Mouse (Mus musculus): ENCODE results near the gene Kitl. TPM values are rescaled to one million over a fixed set of nuclear protein-coding genes. Genes with fewer than 3 reads are reported as not detected.
A peak's percentile ranks its signal among the peaks of the same experiment; 100 is the strongest.

The Kitl gene
- polyA plus RNA-seq (2015; fragmentation: Nextera tagmentation; extraction: Ambion mirVana) = 67.0 and 99.2 TPM in 2 replicates

- H3K9ac ChIP-seq (ENCODE audit: low read depth, low read length) = peak within 1 kb of the TSS; percentile 76
- peaks cover 11% of the 10 kb centered on the region for H3K4me1 ChIP-seq (ENCODE audit: control insufficient read depth, insufficient read depth, low read length)
- H3K4me2 ChIP-seq (ENCODE audit: low read length) = peak within 1 kb of the TSS; percentile 95
- H3K27me3 ChIP-seq (ENCODE audit: control insufficient read depth, insufficient read depth, low read depth, low read length) = peaks cover 37% of the 10 kb centered on the region
- no peaks in the 10 kb centered on the region for H3K36me3 ChIP-seq (ENCODE audit: control insufficient read depth, insufficient read depth, low read length)
- under 1% methylated on average over 68 of the region's 70 CpGs for WGBS
- H3K27ac ChIP-seq (ENCODE audit: low read length) = peak within 1 kb of the TSS; percentile 75
- ATAC-seq = peak; percentile 88
- H3K9me3 ChIP-seq (replicated peaks; ENCODE audit: control insufficient read depth, low read length, poor library complexity, severe bottlenecking) = no peaks in the 10 kb centered on the region
- H3K4me3 ChIP-seq (ENCODE audit: low read depth, low read length) = peak within 1 kb of the TSS; percentile 78
These were observed at the start of gene Kitl for GRCm38 (mm10) chr10:100015370-100016325. Gene Kitl (plus strand): TSS chr10:100015630.

DNA sequence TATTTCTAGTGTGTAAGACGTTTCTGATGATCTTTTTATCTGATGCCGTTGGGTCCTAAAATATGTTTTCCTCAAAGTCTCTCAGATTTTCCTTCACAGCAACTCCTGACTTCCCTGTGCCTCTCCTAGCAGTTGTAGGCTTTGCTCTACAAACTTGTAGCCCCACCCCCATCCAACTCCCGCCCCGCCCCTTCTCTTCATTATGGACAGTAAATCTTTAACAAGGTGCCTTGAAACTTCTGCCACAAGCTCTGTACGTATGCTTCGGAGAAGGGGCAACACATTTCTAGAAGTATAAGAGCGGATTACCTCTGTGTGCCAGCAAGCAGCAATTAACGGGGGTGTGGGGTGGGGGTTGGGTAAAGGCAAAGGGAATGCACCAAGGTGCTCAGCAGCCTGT, 42.6 kb upstream of the Kitl start:
- Histone ChIP-seq H3K4me3 (ENCODE audit: low read depth, low read length) (no peak overlapping the region), H3K36me3 (ENCODE audit: control insufficient read depth, insufficient read depth, low read length) (no peaks in the 10 kb centered on the region), H3K9me3 (replicated peaks; ENCODE audit: control insufficient read depth, low read length, poor library complexity, severe bottlenecking) (no peaks in the 10 kb centered on the region), H3K9ac (ENCODE audit: low read depth, low read length) (no peak overlapping the region), H3K27ac (ENCODE audit: low read length) (no peak overlapping the region), H3K27me3 (ENCODE audit: control insufficient read depth, insufficient read depth, low read depth, low read length) (no peaks in the 10 kb centered on the region), H3K4me1 (ENCODE audit: control insufficient read depth, insufficient read depth, low read length) (no peaks in the 10 kb centered on the region), H3K4me2 (ENCODE audit: low read length) (no peak overlapping the region)
- ATAC-seq = no peak
- 72% methylated on average over 8 of the region's 8 CpGs for WGBS

GRCm38 (mm10) chr10:99980096-99980495, 35.3 kb upstream of the Kitl start:
- Histone ChIP-seq H3K27me3 (ENCODE audit: control insufficient read depth, insufficient read depth, low read depth, low read length) (no peaks in the 10 kb centered on the region), H3K9me3 (replicated peaks; ENCODE audit: control insufficient read depth, low read length, poor library complexity, severe bottlenecking) (no peaks in the 10 kb centered on the region), H3K36me3 (ENCODE audit: control insufficient read depth, insufficient read depth, low read length) (no peaks in the 10 kb centered on the region), H3K4me2 (ENCODE audit: low read length) (no peak overlapping the region), H3K9ac (ENCODE audit: low read depth, low read length) (no peak overlapping the region), H3K4me3 (ENCODE audit: low read depth, low read length) (no peak overlapping the region), H3K27ac (ENCODE audit: low read length) (no peak overlapping the region), H3K4me1 (ENCODE audit: control insufficient read depth, insufficient read depth, low read length) (no peaks in the 10 kb centered on the region)
- WGBS = 76% methylated on average over 3 of the region's 3 CpGs
- ATAC-seq = no peak

- ATAC-seq = no peak
- Histone ChIP-seq H3K4me2 (ENCODE audit: low read length) (no peak overlapping the region), H3K9me3 (replicated peaks; ENCODE audit: control insufficient read depth, low read length, poor library complexity, severe bottlenecking) (no peaks in the 10 kb centered on the region), H3K36me3 (ENCODE audit: control insufficient read depth, insufficient read depth, low read length) (no peaks in the 10 kb centered on the region), H3K27ac (ENCODE audit: low read length) (no peak overlapping the region), H3K4me1 (ENCODE audit: control insufficient read depth, insufficient read depth, low read length) (no peaks in the 10 kb centered on the region), H3K9ac (ENCODE audit: low read depth, low read length) (no peak overlapping the region), H3K4me3 (ENCODE audit: low read depth, low read length) (no peak overlapping the region), H3K27me3 (ENCODE audit: control insufficient read depth, insufficient read depth, low read depth, low read length) (no peaks in the 10 kb centered on the region)
- 90% methylated on average over 2 of the region's 2 CpGs for WGBS
These were observed 34.5 kb upstream of the Kitl start for GRCm38 (mm10) chr10:99980916-99981315.

DNA sequence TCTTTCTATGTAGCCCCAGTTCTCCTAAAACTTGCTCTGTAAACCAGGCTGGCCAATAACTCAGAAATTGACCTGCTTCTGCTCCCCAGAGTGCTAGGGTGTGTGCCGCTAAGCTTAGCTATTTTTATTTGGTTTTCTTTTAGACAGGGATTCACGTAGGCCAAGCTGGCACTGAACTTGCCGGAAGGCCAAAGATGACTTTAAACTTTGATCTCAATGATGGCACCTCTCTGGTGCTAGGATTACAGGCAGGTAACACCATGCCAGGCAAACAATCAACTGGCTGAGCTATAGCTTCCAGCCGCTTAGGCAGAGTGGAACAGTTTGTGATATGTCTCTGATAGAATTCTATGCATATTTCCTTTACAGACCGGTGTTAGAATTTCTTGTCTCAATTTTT, 33.5 kb upstream of the Kitl start:
- WGBS = 95% methylated on average over 5 of the region's 5 CpGs
- no peak for ATAC-seq
- H3K27me3 ChIP-seq (ENCODE audit: control insufficient read depth, insufficient read depth, low read depth, low read length) = no peaks in the 10 kb centered on the region

DNA sequence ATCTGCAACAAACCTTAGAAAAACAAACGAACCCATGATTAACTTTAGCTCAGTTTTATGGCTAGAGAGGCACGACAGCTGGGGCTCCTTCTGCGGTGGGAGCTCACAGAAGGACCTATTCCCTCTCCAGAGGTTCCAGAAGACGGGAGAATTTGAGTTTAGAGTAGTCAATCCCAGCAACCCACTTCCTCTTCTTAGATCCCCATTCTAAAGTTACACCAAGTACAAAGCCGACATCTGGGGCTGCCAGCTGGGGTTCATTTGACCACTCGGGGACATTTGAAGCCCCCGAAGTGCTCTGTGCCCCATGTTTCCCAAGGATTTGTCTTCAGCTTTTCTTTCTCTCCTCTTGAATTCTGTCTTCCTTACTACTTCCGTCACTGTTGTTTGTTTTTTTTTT, 28.7 kb upstream of the Kitl start:
- Histone ChIP-seq H3K4me2 (ENCODE audit: low read length) (no peak overlapping the region), H3K4me3 (ENCODE audit: low read depth, low read length) (no peak overlapping the region), H3K4me1 (ENCODE audit: control insufficient read depth, insufficient read depth, low read length) (no peaks in the 10 kb centered on the region), H3K27ac (ENCODE audit: low read length) (no peak overlapping the region), H3K36me3 (ENCODE audit: control insufficient read depth, insufficient read depth, low read length) (no peaks in the 10 kb centered on the region), H3K9me3 (replicated peaks; ENCODE audit: control insufficient read depth, low read length, poor library complexity, severe bottlenecking) (no peaks in the 10 kb centered on the region), H3K9ac (ENCODE audit: low read depth, low read length) (no peak overlapping the region), H3K27me3 (ENCODE audit: control insufficient read depth, insufficient read depth, low read depth, low read length) (no peaks in the 10 kb centered on the region)
- 76% methylated on average over 8 of the region's 8 CpGs for WGBS
- ATAC-seq = no peak

More for the DNA sequence above, 33.5 kb upstream of the Kitl start:
- Histone ChIP-seq H3K4me3 (ENCODE audit: low read depth, low read length) (no peak overlapping the region), H3K36me3 (ENCODE audit: control insufficient read depth, insufficient read depth, low read length) (no peaks in the 10 kb centered on the region), H3K9me3 (replicated peaks; ENCODE audit: control insufficient read depth, low read length, poor library complexity, severe bottlenecking) (no peaks in the 10 kb centered on the region), H3K9ac (ENCODE audit: low read depth, low read length) (no peak overlapping the region), H3K4me1 (ENCODE audit: control insufficient read depth, insufficient read depth, low read length) (no peaks in the 10 kb centered on the region), H3K27ac (ENCODE audit: low read length) (no peak overlapping the region), H3K4me2 (ENCODE audit: low read length) (no peak overlapping the region)

DNA sequence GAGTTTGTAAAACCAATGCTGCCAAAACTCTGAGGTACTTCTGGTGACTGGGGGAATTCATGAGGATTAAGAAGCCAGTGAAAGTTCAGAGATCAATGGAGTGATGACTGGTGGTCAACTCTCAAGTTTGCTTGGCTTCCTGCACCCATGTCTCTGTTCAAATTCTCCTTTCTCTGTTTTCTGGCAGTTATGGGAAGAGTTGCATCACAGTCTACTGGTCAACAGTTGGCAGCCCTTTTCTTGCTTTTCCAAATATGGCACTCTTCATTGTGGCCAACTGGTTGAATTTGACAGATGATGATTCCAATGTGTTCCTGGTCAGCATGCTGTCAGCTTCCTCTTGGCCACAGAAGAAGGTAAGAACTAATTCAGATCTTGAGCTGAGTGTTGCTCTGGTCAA, 25.7 kb upstream of the Kitl start:
- Histone ChIP-seq H3K36me3 (ENCODE audit: control insufficient read depth, insufficient read depth, low read length) (no peaks in the 10 kb centered on the region), H3K4me1 (ENCODE audit: control insufficient read depth, insufficient read depth, low read length) (no peaks in the 10 kb centered on the region), H3K27me3 (ENCODE audit: control insufficient read depth, insufficient read depth, low read depth, low read length) (no peaks in the 10 kb centered on the region), H3K4me3 (ENCODE audit: low read depth, low read length) (no peak overlapping the region), H3K9ac (ENCODE audit: low read depth, low read length) (no peak overlapping the region), H3K9me3 (replicated peaks; ENCODE audit: control insufficient read depth, low read length, poor library complexity, severe bottlenecking) (no peaks in the 10 kb centered on the region), H3K27ac (ENCODE audit: low read length) (no peak overlapping the region), H3K4me2 (ENCODE audit: low read length) (no peak overlapping the region)
- ATAC-seq = no peak

DNA sequence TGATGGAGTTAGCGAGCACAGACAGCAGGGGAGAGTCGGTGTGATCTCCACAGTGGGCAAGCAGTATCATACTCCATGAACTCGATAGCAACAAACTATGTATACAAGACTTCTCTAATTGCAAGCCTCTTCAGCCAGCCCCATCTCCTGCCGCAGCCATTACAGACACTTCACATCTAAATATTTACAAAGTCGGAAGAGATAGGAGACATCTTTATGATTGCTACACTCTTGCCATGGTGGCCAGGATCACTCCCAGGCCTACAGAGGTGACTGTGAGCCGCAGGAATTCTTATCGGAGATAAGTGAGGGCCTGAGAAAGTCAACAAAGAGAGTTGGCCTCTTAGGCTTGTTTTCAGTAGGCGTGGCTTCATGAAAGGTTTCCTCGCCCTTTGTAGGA, 23.3 kb upstream of the Kitl start:
- Histone ChIP-seq H3K4me1 (ENCODE audit: control insufficient read depth, insufficient read depth, low read length) (no peaks in the 10 kb centered on the region), H3K9ac (ENCODE audit: low read depth, low read length) (no peak overlapping the region), H3K36me3 (ENCODE audit: control insufficient read depth, insufficient read depth, low read length) (no peaks in the 10 kb centered on the region), H3K9me3 (replicated peaks; ENCODE audit: control insufficient read depth, low read length, poor library complexity, severe bottlenecking) (no peaks in the 10 kb centered on the region), H3K27ac (ENCODE audit: low read length) (no peak overlapping the region), H3K4me3 (ENCODE audit: low read depth, low read length) (no peak overlapping the region), H3K4me2 (ENCODE audit: low read length) (no peak overlapping the region), H3K27me3 (ENCODE audit: control insufficient read depth, insufficient read depth, low read depth, low read length) (no peaks in the 10 kb centered on the region)
- WGBS = 85% methylated on average over 9 of the region's 9 CpGs
- ATAC-seq = no peak

- H3K4me2 ChIP-seq (ENCODE audit: low read length) = no peak overlapping the region
- H3K4me3 ChIP-seq (ENCODE audit: low read depth, low read length) = no peak overlapping the region
- 82% methylated on average over 4 of the region's 4 CpGs for WGBS
- ATAC-seq = no peak
- no peaks in the 10 kb centered on the region for H3K9me3 ChIP-seq (replicated peaks; ENCODE audit: control insufficient read depth, low read length, poor library complexity, severe bottlenecking)
- H3K27me3 ChIP-seq (ENCODE audit: control insufficient read depth, insufficient read depth, low read depth, low read length) = no peaks in the 10 kb centered on the region
- no peaks in the 10 kb centered on the region for H3K4me1 ChIP-seq (ENCODE audit: control insufficient read depth, insufficient read depth, low read length)
- no peak overlapping the region for H3K27ac ChIP-seq (ENCODE audit: low read length)
- no peak overlapping the region for H3K9ac ChIP-seq (ENCODE audit: low read depth, low read length)
- H3K36me3 ChIP-seq (ENCODE audit: control insufficient read depth, insufficient read depth, low read length) = no peaks in the 10 kb centered on the region
These were observed 14.0 kb upstream of the Kitl start for GRCm38 (mm10) chr10:100001452-100001851.

All from midbrain, embryonic 16.5 days (tissue).